Mouse (Mus musculus) MEL-GATA-1-ER (cell line): Measurements from ENCODE around the gene Ndufs5.

Experiments
- DNase-seq: peaks from one replicate; pipeline ENCODE4 v3.0.0-alpha.2; 2012; ENCODE audit warnings: low read depth; ENCODE audit errors: extremely low read depth

The Ndufs5 gene

GRCm38 (mm10) chr4:123687025-123687781 is 30.8 kb downstream of the Ndufs5 start:
- no peak for DNase-seq

- DNase-seq: no peak
Measured at GRCm38 (mm10) chr4:123686368-123687024, 31.5 kb downstream of the Ndufs5 start.

- DNase-seq: no peak
Measured at GRCm38 (mm10) chr4:123685506-123686242, 32.3 kb downstream of the Ndufs5 start.

DNA sequence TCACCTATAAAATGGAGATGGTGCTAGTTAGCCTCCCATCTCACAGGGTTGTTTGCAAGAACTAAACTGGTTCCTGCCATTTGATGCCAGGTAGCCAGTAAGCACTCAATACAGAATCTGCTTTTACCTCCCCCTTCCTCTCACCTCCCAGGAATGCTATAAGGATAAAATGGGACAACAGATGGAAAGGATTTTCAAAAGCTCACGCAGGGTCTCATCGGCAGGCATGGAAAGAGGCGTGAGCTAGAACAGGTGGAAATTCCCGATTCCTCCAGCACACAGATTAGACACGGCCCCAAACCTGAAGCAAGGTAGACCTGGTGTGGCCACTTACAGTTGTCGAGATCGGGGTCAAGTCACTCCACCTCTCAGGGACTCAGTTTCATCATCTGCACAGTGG is 33.0 kb downstream of the Ndufs5 start:
- DNase-seq: no peak

DNA sequence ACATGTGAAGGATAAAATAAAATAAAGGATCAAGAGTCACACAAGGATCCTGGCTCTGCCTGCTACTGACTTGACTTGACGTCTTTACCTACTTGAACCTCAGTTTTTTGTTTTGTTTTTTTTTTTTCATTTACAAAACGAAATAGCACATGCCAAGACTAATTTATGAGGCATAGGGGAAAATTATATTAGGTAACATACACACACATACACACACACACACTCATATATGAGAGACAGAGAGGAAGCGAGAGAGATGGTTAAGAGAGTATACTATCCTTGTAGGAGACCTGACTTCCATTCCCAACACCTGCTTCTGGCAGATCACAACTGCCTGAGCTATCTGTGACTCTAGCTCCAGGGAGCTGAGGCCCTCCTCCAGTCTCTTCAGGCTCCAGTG is 33.7 kb downstream of the Ndufs5 start, which contains the start of gene Macf1:
Macf1 (minus strand) TSS at position 101 of the 400 bp plus-strand sequence.
- DNase-seq: no peak

DNA sequence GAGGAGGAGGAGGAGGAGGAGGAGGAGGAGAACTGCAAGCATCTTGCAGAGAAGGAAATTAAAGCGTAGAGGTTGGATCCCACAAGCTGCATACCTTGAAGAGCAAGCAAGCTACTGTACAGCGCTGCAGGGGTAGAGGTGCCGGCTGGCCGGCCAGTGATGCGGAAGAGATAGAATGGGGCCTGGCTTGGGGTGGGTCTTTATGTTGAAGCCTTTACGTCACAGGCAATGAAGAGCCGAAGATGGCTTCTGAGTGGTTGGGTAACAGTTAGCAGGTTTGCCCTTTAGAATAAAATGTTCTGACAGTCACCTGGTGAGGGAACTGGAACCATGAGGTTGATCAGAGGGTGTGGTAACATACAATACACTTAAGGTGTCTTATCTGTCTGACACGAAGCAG is 35.7 kb downstream of the Ndufs5 start:
- DNase-seq: no peak

DNA sequence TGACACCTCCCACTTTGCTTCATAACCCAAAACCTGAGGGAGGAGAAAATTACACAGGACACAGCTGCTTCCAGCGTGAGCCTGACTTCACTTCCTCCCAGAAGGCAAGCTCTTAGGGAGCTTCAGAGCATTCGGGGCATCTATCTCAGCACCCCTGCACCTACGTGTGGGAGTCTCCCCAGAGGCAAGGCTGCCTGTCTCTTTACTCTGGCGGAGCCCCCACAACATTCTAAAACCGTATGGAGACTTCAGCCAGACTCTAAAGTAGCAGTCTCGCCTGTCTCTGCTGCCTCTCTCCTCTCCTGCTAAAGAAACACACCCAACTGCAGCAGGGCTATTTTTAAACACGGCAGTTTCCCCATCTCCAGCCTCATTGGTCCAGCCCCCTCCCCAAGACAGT is 37.0 kb downstream of the Ndufs5 start:
- DNase-seq: no peak

- DNase-seq: no peak
Measured at GRCm38 (mm10) chr4:123677060-123677804, 40.8 kb downstream of the Ndufs5 start.

DNA sequence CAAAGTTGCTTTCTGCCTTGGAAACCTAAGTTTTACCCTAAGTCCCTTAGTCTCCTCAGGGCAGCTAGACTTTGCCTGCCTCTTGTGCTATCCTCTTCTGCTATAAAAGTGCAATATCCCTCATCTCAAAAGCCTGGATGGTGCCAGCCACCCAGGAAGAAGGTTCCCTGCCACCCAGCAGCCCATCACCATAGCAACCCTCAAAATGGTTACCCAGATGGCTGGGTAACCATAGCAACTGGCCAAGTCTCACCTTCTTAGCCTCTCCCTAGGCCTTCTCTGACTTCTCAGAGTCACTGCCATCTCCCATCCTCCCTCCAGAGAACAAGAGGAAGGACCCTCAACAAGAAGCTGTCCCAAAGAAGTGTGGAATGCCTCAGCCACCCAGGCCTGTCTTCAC is 47.4 kb downstream of the Ndufs5 start:
- DNase-seq: no peak

- no peak for DNase-seq
Measured at GRCm38 (mm10) chr4:123669696-123670095, 48.3 kb downstream of the Ndufs5 start.

DNA sequence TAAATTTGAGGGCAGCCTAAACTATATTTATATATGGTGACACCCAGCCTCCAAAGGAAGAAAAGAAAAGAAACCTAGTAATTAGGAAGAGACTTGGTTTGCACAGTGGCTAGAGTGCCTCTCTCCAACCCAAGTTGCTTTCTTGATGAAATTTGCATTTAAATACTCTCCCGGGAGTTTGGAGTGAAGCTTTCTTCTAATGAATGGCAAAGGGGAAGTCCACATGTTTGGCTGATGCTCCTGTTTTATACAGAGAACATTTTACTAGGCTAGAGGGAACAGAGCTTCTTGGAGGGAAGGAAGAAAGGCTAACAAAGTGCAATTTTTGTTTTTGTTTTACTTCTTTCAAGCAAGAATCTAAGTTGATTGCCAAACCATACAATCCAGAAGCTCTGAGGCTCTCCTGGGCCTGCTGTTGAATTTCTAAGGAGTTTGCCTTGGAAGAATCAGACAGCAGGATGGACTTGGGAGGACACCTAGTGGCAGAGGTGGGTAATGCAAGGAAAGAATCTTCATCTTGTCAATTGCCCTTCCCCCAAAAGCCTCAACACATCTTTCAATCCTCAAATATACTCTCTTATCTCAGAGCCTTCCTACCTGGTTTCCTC is 50.6 kb downstream of the Ndufs5 start:
- peak; percentile 44 for DNase-seq

DNA sequence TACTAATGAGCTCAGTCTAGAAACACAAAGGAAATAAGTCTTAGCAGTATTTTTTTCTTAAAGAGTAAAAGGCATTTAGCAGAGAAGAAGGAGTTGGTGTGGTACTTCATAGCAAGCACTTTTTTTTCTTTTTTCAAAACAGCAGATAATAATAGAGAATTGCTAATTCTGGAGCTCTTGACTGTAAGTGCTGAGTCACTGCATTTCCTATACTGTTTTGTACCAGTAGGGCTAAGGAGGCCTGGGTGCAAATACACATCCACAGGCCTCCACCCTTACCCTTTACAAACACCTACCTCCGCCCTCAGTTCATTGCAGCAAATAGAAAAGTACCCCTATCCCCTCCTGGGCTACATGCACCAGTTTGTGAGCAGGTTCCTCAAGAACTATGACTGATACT is 51.5 kb downstream of the Ndufs5 start:
- no peak for DNase-seq

GRCm38 (mm10) chr4:123665681-123666278 is 52.2 kb downstream of the Ndufs5 start:
- no peak for DNase-seq

GRCm38 (mm10) chr4:123664951-123665661 is 52.9 kb downstream of the Ndufs5 start:
- no peak for DNase-seq

GRCm38 (mm10) chr4:123664021-123664950 is 53.7 kb downstream of the Ndufs5 start:
- peak; percentile 21 for DNase-seq

- DNase-seq: no peak
Measured at GRCm38 (mm10) chr4:123663688-123663965, 54.4 kb downstream of the Ndufs5 start.

DNA sequence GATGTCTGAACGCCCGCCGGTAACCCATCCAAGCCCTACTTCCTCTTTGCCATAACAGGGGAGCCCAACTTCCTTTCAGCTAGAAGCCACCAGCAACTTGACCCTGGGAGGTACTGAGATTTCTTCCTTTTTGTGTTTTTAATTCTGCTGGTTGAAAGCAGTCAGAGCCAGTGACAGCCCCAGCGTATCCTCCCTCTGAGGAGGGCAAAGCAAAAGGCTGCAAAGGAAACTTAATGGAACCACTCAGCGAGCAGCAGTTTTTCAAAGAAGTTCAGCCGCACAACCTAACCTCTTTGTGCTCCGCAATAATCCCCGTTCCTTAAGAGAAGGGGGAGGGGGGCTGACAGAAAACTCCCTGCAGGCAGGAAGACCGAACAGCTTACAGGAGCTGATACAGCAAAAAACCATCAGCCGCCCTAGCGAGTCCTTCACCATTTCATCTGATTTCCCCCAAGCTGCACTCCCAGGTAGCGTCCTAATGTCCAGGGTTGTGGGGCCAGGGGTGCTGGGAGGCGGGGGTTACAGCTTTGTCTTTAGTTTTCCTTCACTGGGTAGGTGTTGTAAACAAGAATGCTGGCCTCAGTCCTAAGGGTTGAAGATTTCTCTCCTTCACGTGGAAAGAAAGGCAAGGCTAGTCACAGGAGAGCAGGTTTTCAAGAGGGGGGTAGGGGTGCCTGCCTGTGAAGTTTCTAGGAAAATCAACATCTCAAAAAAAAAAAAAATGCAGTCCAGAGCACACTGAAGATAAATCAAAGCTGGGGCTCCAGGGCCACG is 54.9 kb downstream of the Ndufs5 start:
- no peak for DNase-seq
